Mouse (Mus musculus) CH12.LX (cell line): ENCODE data around the gene Spata48. TPM values are rescaled to one million over a fixed set of nuclear protein-coding genes. Genes with fewer than 3 reads are reported as not detected.

Experiments used
- DNase-seq: peaks from one replicate; pipeline ENCODE4 v3.0.0-alpha.2; 2013; ENCODE audit errors: extremely low read depth
- H3K27ac ChIP-seq: 2 replicates; pipeline ENCODE4 v1.5.1; 2012; ENCODE audit warnings: low read depth, mild to moderate bottlenecking, control low read depth, moderate library complexity; ENCODE audit not compliant: insufficient read depth
- H3K27me3 ChIP-seq: replicated peaks from 2 replicates; pipeline ENCODE3; 2012; ENCODE audit warnings: inconsistent platforms
- H3K36me3 ChIP-seq, 2 experiments: replicated peaks in 1 of 2; 2 replicates each; pipeline versions ENCODE3 to v1.6.1; 2012; ENCODE audit warnings: inconsistent platforms in 1 of 2, low read length in 1 of 2, mild to moderate bottlenecking in 1 of 2, mixed read lengths in 1 of 2, moderate library complexity in 1 of 2; ENCODE audit not compliant: control insufficient read depth in 1 of 2, insufficient read depth in 1 of 2
- H3K4me1 ChIP-seq, 2 experiments: 2 replicates each; pipeline ENCODE4 v1.6.1; 2012; ENCODE audit warnings: inconsistent platforms in 1 of 2, moderate library complexity in 1 of 2; ENCODE audit not compliant: insufficient read depth in 2 of 2, control insufficient read depth in 1 of 2
- H3K4me2 ChIP-seq: 2 replicates; pipeline ENCODE4 v1.6.1; 2012; ENCODE audit warnings: low read depth, mild to moderate bottlenecking, control low read depth; ENCODE audit not compliant: poor library complexity, insufficient read depth, severe bottlenecking
- H3K4me3 ChIP-seq, 3 experiments: fragments of 150-350 bp in 1 of 3; sonication (generic) in 1 of 3; replicated peaks in 1 of 3; 2 replicates each; pipeline versions ENCODE3 to v1.5.1; 2011 to 2012; ENCODE audit warnings: low read depth in 2 of 3, low read length in 2 of 3, mild to moderate bottlenecking in 2 of 3, moderate library complexity in 2 of 3, control low read depth in 1 of 3, improper control_type of control experiment in 1 of 3, inconsistent platforms in 1 of 3, mixed read lengths in 1 of 3; ENCODE audit not compliant: poor library complexity in 1 of 3
- H3K79me2 ChIP-seq: replicated peaks from 2 replicates; pipeline ENCODE4 v1.6.1; 2012; ENCODE audit warnings: mild to moderate bottlenecking, moderate library complexity; ENCODE audit not compliant: control insufficient read depth, poor library complexity, insufficient read depth, severe bottlenecking; ENCODE audit errors: extremely low read depth
- H3K9ac ChIP-seq: 2 replicates; pipeline ENCODE4 v1.6.1; 2012; ENCODE audit warnings: low read depth, mild to moderate bottlenecking, control low read depth, moderate library complexity; ENCODE audit not compliant: insufficient read depth
- H3K9me3 ChIP-seq: replicated peaks from 2 replicates; pipeline ENCODE3; 2012; ENCODE audit warnings: low read length, inconsistent platforms, mixed read lengths
- BHLHE40 ChIP-seq: IDR thresholded peaks from 2 replicates; pipeline ENCODE4 v1.6.1; 2011; ENCODE audit warnings: mild to moderate bottlenecking, low read depth, low read length, improper control_type of control experiment
- CHD2 ChIP-seq: IDR thresholded peaks from 2 replicates; pipeline ENCODE4 v1.6.1; 2011; ENCODE audit warnings: low read length, improper control_type of control experiment
- ELF1 ChIP-seq: IDR thresholded peaks from 2 replicates; pipeline ENCODE4 v1.6.1; 2014; ENCODE audit warnings: low read depth, mild to moderate bottlenecking, inconsistent platforms, low read length, improper control_type of control experiment
- EP300 ChIP-seq: IDR thresholded peaks from 2 replicates; pipeline ENCODE4 v1.6.1; 2011; ENCODE audit warnings: low read length, improper control_type of control experiment
- ETS1 ChIP-seq: conservative IDR thresholded peaks from 2 replicates; pipeline ENCODE4 v1.6.1; 2012; ENCODE audit warnings: low read depth, mild to moderate bottlenecking, inconsistent platforms, low read length, improper control_type of control experiment, moderate library complexity
- HCFC1 ChIP-seq: IDR thresholded peaks from 2 replicates; pipeline ENCODE4 v1.6.1; 2012; ENCODE audit warnings: low read depth, mild to moderate bottlenecking, inconsistent platforms, low read length, improper control_type of control experiment
- IRF4 ChIP-seq: IDR thresholded peaks from 2 replicates; pipeline ENCODE4 v1.6.1; 2014; ENCODE audit warnings: low read depth, mild to moderate bottlenecking, inconsistent platforms, low read length, improper control_type of control experiment
- JUND ChIP-seq: conservative IDR thresholded peaks from 2 replicates; pipeline ENCODE4 v1.6.1; 2011; ENCODE audit warnings: low read depth, low read length, improper control_type of control experiment
- MAFK ChIP-seq: IDR thresholded peaks from 2 replicates; pipeline ENCODE4 v1.6.1; 2011; ENCODE audit warnings: low read length, improper control_type of control experiment; ENCODE audit not compliant: insufficient replicate concordance
- MAX ChIP-seq: IDR thresholded peaks from 2 replicates; pipeline ENCODE4 v1.6.1; 2011; ENCODE audit warnings: low read length, improper control_type of control experiment
- MAZ ChIP-seq: IDR thresholded peaks from 2 replicates; pipeline ENCODE4 v1.6.1; 2012; ENCODE audit warnings: low read depth, mild to moderate bottlenecking, inconsistent platforms, low read length, improper control_type of control experiment, moderate library complexity
- MEF2A ChIP-seq: IDR thresholded peaks from 2 replicates; pipeline ENCODE4 v1.6.1; 2014; ENCODE audit warnings: low read depth, mild to moderate bottlenecking, inconsistent platforms, low read length, improper control_type of control experiment, borderline replicate concordance
- MXI1 ChIP-seq: IDR thresholded peaks from 2 replicates; pipeline ENCODE4 v1.6.1; 2011; ENCODE audit warnings: mild to moderate bottlenecking, low read depth, low read length, improper control_type of control experiment
- NELFE ChIP-seq: IDR thresholded peaks from 2 replicates; pipeline ENCODE4 v1.6.1; 2011; ENCODE audit warnings: low read depth, low read length, improper control_type of control experiment
- NRF1 ChIP-seq: IDR thresholded peaks from 2 replicates; pipeline ENCODE4 v1.6.1; 2014; ENCODE audit warnings: low read depth, mild to moderate bottlenecking, inconsistent platforms, low read length, improper control_type of control experiment, moderate library complexity
- POLR2A ChIP-seq: IDR thresholded peaks from 2 replicates; pipeline ENCODE4 v1.6.1; 2011; ENCODE audit warnings: low read depth, mild to moderate bottlenecking, improper control_type of control experiment, low read length
- POLR2AphosphoS2 ChIP-seq: IDR thresholded peaks from 2 replicates; pipeline ENCODE4 v1.6.1; 2011; ENCODE audit warnings: low read depth, low read length, improper control_type of control experiment
- RAD21 ChIP-seq: IDR thresholded peaks from 2 replicates; pipeline ENCODE4 v1.6.1; 2011; ENCODE audit warnings: low read depth, mild to moderate bottlenecking, low read length, improper control_type of control experiment, moderate library complexity
- RCOR1 ChIP-seq: conservative IDR thresholded peaks from 2 replicates; pipeline ENCODE4 v1.6.1; 2012; ENCODE audit warnings: low read depth, mild to moderate bottlenecking, inconsistent platforms, low read length, improper control_type of control experiment
- SIN3A ChIP-seq: IDR thresholded peaks from 2 replicates; pipeline ENCODE4 v1.6.1; 2012; ENCODE audit warnings: low read length, improper control_type of control experiment, inconsistent platforms
- SMC3 ChIP-seq: IDR thresholded peaks from 2 replicates; pipeline ENCODE4 v1.6.1; 2011; ENCODE audit warnings: low read depth, low read length, improper control_type of control experiment
- TCF12 ChIP-seq: IDR thresholded peaks from 2 replicates; pipeline ENCODE4 v1.6.1; 2014; ENCODE audit warnings: low read depth, mild to moderate bottlenecking, inconsistent platforms, low read length, improper control_type of control experiment
- UBTF ChIP-seq: IDR thresholded peaks from 2 replicates; pipeline ENCODE4 v1.6.1; 2012; ENCODE audit warnings: low read depth, mild to moderate bottlenecking, inconsistent platforms, low read length, improper control_type of control experiment, moderate library complexity
- USF2 ChIP-seq: conservative IDR thresholded peaks from 2 replicates; pipeline ENCODE4 v1.6.1; 2011; ENCODE audit warnings: low read depth, low read length, improper control_type of control experiment
- ZKSCAN1 ChIP-seq: IDR thresholded peaks from 2 replicates; pipeline ENCODE4 v1.6.1; 2012; ENCODE audit warnings: low read depth, inconsistent platforms, low read length, improper control_type of control experiment, borderline replicate concordance
- ZNF384 ChIP-seq: IDR thresholded peaks from 2 replicates; pipeline ENCODE4 v1.6.1; 2012; ENCODE audit warnings: low read depth, low read length, improper control_type of control experiment, inconsistent platforms
- dilution Hi-C: fragments of 300-500 bp; cut with MboI; formaldehyde crosslinking; loops from 2 replicates; pipeline ENCODE4 v1.14.3; 2020; ENCODE audit warnings: low sequenced_read_pairs; ENCODE audit not compliant: extremely low pct_unique_long_range_greater_than_20kb, extremely low pct_ligation_motif_present
- in situ Hi-C: fragments of 300-500 bp; cut with MboI; formaldehyde crosslinking; loops from 3 replicates; pipeline ENCODE4 v1.14.3; 2019; ENCODE audit warnings: low sequenced_read_pairs, low pct_ligation_motif_present, low pct_unique_long_range_greater_than_20kb, mixed read lengths
- polyA plus RNA-seq: library from polyadenylated mRNA; unstranded; fragments of >175 nt; gene quantifications from 2 replicates; pipeline ENCODE4 v1.2.1, GENCODE M21; 2012; ENCODE audit warnings: low read depth; ENCODE audit not compliant: insufficient read length
- total RNA-seq, 2 experiments: library from RNA; depleted of rRNA; stranded (reverse); fragments of 300-350 nt in 1 of 2; fragments of >200 nt in 1 of 2; gene quantifications; 2 replicates each; pipeline ENCODE4 v1.2.3; 2012 to 2014

Gene Spata48
- total and polyA plus RNA-seq, 3 experiments, result 0.42 to 0.51 (median 0.44) TPM

- 0 out of 2 replicates have a peak, but pooled peaks have one; percentile 39 for TF ChIP-seq MAZ
- TF ChIP-seq, all 38 proteins: peak for 26
Measured at GRCm38 (mm10) chr11:11557173-11557967, 95.5 kb downstream of the Spata48 start (continued).

- Histone ChIP-seq H3K4me2 (peak overlapping the region; percentile 87), H3K27ac (peak overlapping the region; percentile 88), H3K36me3 (peaks cover 6 to 18% of the 10 kb centered on the region in 2 experiments), H3K27me3 (no peaks in the 10 kb centered on the region)
- dilution Hi-C loops, result no loop called here
- TF ChIP-seq MAX (peak; percentile 38; the same call in 1 of the 2 replicates), HCFC1 (no peak; the same call in 1 of the 2 replicates), UBTF (0 out of 2 replicates have a peak, but pooled peaks have one; percentile 13), ZKSCAN1 (no peak), EP300 (peak; percentile 85), ETS1 (peak; percentile 65), JUND (peak; percentile 16), MAFK (0 out of 2 replicates have a peak, but pooled peaks have one; percentile 27), NRF1 (no peak), RAD21 (peak; percentile 11; the same call in 1 of the 2 replicates), IRF4 (peak; percentile 93), MXI1 (peak; percentile 18; the same call in 1 of the 2 replicates), NELFE (0 out of 2 replicates have a peak, but pooled peaks have one; percentile 43), TCF12 (peak; percentile 70), RCOR1 (peak; percentile 82; the same call in 1 of the 2 replicates), MEF2A (peak; percentile 87), USF2 (no peak), ELF1 (0 out of 2 replicates have a peak, but pooled peaks have one; percentile 30), POLR2A (peak; percentile 33), POLR2AphosphoS2 (no peak), CHD2 (peak; percentile 79), BHLHE40 (peak; percentile 79), ZNF384 (peak; percentile 58; the same call in 1 of the 2 replicates), SMC3 (peak; percentile 35; the same call in 1 of the 2 replicates), SIN3A (peak; percentile 66), MAZ (no peak)
- TF ChIP-seq, all 38 proteins: peak for 20
- Histone ChIP-seq H3K9me3 (no peaks in the 10 kb centered on the region), H3K79me2 (peaks cover 16% of the 10 kb centered on the region), H3K4me3 (peak overlapping the region; percentile 56 to 60 (median 60)), H3K9ac (peak overlapping the region; percentile 92), H3K4me1 (peaks cover 26 to 76% of the 10 kb centered on the region in 2 experiments)
- DNase-seq, result peak; percentile 81
- in situ Hi-C loops, result loop anchor here (5.0 kb wide), 1 partner anchor 229 kb away; no protein-coding TSS in a partner anchor
Measured at GRCm38 (mm10) chr11:11558662-11559061, 96.8 kb downstream of the Spata48 start.
